Mouse (Mus musculus): ENCODE results near the gene Itgb5. TPM values are rescaled to one million over a fixed set of nuclear protein-coding genes. Genes with fewer than 3 reads are reported as not detected.

The Itgb5 gene
- polyA plus RNA-seq (2015; fragmentation: Nextera tagmentation; extraction: Ambion mirVana), result 31.9 and 40.2 TPM in 2 replicates

DNA sequence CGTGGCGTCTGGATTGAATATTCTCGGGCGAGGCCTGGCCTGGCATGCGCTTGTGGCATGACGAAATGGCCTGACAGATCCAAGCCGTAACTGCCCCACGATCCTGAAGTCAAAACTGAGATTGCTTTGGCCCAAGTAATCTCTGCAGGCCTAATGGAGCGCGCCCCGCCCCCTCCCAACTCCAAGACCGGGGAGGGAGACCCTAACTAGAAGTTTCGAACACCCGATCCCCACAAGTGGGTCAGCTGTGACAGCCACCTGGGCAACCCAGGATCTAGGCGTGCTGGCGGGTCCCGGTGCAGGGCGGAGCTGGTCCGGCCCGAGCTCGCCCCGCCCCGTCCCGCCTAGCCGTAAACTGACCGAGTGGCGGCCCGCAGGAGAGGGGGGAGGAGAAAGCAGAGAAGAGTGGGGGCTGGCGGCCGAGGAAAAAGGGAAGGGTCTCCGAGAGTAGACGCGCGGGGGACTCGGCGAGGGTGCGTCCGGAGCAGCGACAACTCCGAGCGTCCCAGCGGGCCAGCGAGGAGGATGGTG is at the start of gene Itgb5:
Gene Itgb5 (plus strand): TSS at position 365 of the 531 bp plus-strand sequence.

DNA sequence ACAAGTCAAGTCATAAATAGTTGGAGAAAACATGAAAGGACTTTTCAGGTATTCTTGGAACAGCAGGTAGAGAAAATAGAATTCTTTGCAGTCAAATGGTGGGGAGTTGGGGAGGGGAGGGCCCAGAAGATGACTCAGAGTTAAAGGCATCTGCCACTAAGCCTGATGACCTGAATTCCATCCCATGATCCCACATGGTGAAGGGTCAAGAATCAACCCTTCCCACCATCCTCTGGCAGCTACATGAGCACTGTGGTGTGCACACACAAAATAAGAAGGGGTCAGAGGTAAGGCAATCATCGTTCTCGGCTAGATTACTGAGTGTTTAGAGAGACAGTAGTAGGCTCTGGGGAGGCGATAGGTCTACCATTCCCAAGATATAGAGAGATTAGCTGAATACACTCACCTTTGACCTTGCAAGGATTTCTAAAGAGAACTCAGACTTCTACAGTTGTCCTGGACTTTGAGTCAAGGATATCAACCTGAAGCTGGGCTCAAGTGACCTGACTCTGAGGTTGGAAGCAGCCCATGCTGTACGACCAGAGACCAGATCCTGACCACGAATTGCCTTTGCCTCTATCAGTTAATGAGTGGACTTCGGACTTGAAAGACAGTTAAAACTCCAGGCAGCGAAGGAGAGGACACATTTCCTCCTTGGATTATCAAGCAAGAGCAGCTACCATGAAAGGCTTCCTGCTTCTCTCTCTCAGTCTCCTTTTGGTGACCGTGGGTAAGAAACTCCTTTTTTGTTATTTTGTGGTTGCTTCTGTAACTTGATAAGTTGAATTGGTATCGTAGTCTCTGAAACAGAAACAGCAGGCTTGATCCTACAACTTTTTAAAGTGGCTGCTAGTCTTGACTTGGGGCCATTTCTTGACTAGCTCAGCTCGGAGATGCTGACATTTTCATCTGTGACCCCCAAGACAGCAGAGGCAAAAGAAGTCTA is 35.3 kb upstream of the Itgb5 start, which contains the start of gene Muc13:
Gene Muc13 (plus strand): TSS at position 192 of the 946 bp plus-strand sequence.

DNA sequence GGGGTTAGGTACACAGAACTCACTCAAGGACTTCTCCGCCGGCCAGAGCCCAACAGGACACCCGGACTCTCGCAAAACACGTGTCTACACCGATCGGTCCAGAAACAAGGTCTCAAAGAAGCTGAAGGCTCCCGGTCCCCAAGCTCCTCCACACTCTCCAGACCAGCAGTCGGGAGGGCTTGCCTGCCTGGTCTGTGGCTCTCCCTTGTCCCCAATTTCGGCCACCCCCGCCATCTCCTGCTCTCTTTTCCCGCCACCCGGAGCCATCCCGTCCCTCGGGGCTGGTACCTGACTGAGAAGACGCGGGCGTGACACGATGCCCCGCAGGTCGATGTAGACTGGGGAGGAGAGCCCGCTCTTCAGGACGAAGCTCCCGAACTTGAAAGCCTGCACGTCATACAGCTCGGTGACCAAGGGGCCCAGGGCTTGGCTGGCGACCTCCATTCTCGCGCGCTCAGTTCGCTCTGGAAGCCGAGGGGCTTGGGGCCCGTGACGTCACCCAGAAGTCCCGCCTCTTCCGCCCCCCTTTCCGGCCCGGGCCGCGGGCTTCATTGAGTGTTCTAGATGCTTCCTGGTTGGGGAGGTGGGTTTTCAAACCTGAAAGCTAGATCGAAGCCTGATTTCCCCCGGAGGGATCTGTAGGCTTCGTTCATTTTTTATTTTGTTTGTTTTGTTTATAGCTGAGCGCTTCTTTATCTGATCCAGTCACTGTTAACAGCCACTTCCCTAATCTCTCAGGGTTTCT is 137.2 kb downstream of the Itgb5 start, which contains the start of gene Umps:
Gene Umps (minus strand): TSS at position 501 of the 745 bp plus-strand sequence.

Other genes starting within 250 kb of the Itgb5 start
- gene Heg1, start 145.3 kb upstream of the Itgb5 start, polyA plus RNA-seq (2015; fragmentation: Nextera tagmentation; extraction: Ambion mirVana), result 37.3 and 53.6 TPM in 2 replicates
- gene Muc13, start 35.6 kb upstream of the Itgb5 start, polyA plus RNA-seq (2015; fragmentation: Nextera tagmentation; extraction: Ambion mirVana), result not detected in 2 replicates
- gene Umps, start 137.4 kb downstream of the Itgb5 start, polyA plus RNA-seq (2015; fragmentation: Nextera tagmentation; extraction: Ambion mirVana), result 18.5 and 18.8 TPM in 2 replicates